8 mouse cellular contexts compared by ENCODE assay signal in genomic region chr11:77606835-77607537, GRCm38 (mm10). TPM values are rescaled to one million over a fixed set of nuclear protein-coding genes. Genes with fewer than 3 reads are reported as not detected.
A peak's percentile ranks its signal among the peaks of the same experiment; 100 is the strongest.
DNase-seq lines count a peak whose midpoint lies in the region; ATAC-seq and TF ChIP-seq lines count a peak whose summit lies in the region.

No protein-coding gene starts in this region.

- H3K4me3 ChIP-seq in embryonic facial prominence, embryonic 12.5 days = peak overlapping the region; percentile 99
- H3K4me3 ChIP-seq in liver, embryonic 14.5 days (ENCODE audit: insufficient read depth in 1 of 2, low read depth in 2 of 2, low read length in 2 of 2) = peak overlapping the region; percentile 65 to 71
- peak overlapping the region; percentile 100 for H3K4me3 ChIP-seq in stomach, embryonic 16.5 days (replicated peaks; ENCODE audit: low read length)

- H3K27ac ChIP-seq in embryonic facial prominence, embryonic 12.5 days = peak overlapping the region; percentile 97
- peak overlapping the region; percentile 51 for H3K27ac ChIP-seq in liver, embryonic 14.5 days
- peak overlapping the region; percentile 96 for H3K27ac ChIP-seq in stomach, embryonic 16.5 days (ENCODE audit: low read length)

- no peaks in the 10 kb centered on the region; the same call in 1 of the 2 replicates for H3K36me3 ChIP-seq in embryonic facial prominence, embryonic 12.5 days
- no peaks in the 10 kb centered on the region for H3K36me3 ChIP-seq in liver, embryonic 14.5 days (replicated peaks; ENCODE audit: control insufficient read depth, insufficient read depth, low read depth)
- no peaks in the 10 kb centered on the region for H3K36me3 ChIP-seq in stomach, embryonic 16.5 days (ENCODE audit: control insufficient read depth, insufficient read depth, low read length)

- TF ChIP-seq CTCF in liver, embryonic 14.5 days (IDR thresholded peaks at IDR 0.05; ENCODE audit: low read depth) = no peak

- H3K27me3 ChIP-seq in embryonic facial prominence, embryonic 12.5 days = no peaks in the 10 kb centered on the region
- H3K27me3 ChIP-seq in liver, embryonic 14.5 days (ENCODE audit: control insufficient read depth, insufficient read depth, low read length) = no peaks in the 10 kb centered on the region
- no peaks in the 10 kb centered on the region for H3K27me3 ChIP-seq in stomach, embryonic 16.5 days (ENCODE audit: control insufficient read depth, insufficient read depth, low read length)

- peaks cover 7% of the 10 kb centered on the region for H3K4me1 ChIP-seq in embryonic facial prominence, embryonic 12.5 days
- H3K4me1 ChIP-seq in liver, embryonic 14.5 days (replicated peaks; ENCODE audit: control insufficient read depth in 2 of 2, insufficient read depth in 2 of 2, low read length in 1 of 2) = peaks cover 5 to 12% of the 10 kb centered on the region in 2 experiments; a peak in 3 of 4 replicates
- H3K4me1 ChIP-seq in stomach, embryonic 16.5 days (ENCODE audit: control insufficient read depth, insufficient read depth, low read length) = peaks cover 11% of the 10 kb centered on the region

- peak; percentile 63 for DNase-seq in CD4-positive helper T cell, adult 2 months (ENCODE audit: low read depth, low spot score)
- peak; percentile 27 for DNase-seq in adrenal gland, postnatal 25 days
- peak; percentile 36 to 66 for DNase-seq in heart, adult 9 months (ENCODE audit: low spot score in 2 of 2)
- DNase-seq in kidney, adult 9 months = peak; percentile 60
- DNase-seq in liver, embryonic 14.5 days (ENCODE audit: low read depth in 3 of 3, low spot score in 3 of 3) = peak in 1 of 3 experiments; percentile 44
- peak; percentile 27 to 36 for DNase-seq in natural killer cell, adult 2 months (ENCODE audit: low spot score in 2 of 2)

- WGBS in embryonic facial prominence, embryonic 12.5 days = under 1% methylated on average over 38 of the region's 48 CpGs
- WGBS in liver, embryonic 14.5 days (ENCODE audit: insufficient replicate concordance) = under 1% methylated on average over 40 of the region's 48 CpGs
- 0% methylated on average over 42 of the region's 48 CpGs for WGBS in stomach, embryonic 16.5 days

- TF ChIP-seq EP300 in liver, embryonic 14.5 days (IDR thresholded peaks at IDR 0.05; ENCODE audit: low read depth) = no peak

- H3K4me2 ChIP-seq in embryonic facial prominence, embryonic 12.5 days (replicated peaks) = peak overlapping the region; percentile 91
- peak overlapping the region; percentile 91 for H3K4me2 ChIP-seq in liver, embryonic 14.5 days (ENCODE audit: low read depth)
- H3K4me2 ChIP-seq in stomach, embryonic 16.5 days (ENCODE audit: low read depth, low read length) = peak overlapping the region; percentile 74

- peak; percentile 57 for ATAC-seq in embryonic facial prominence, embryonic 12.5 days (ENCODE audit: insufficient number of reproducible peaks, insufficient read depth, low FRiP score, low TSS enrichment)
- ATAC-seq in liver, embryonic 14.5 days (ENCODE audit: insufficient read depth) = peak; percentile 2
- peak; percentile 37 for ATAC-seq in stomach, embryonic 16.5 days (ENCODE audit: insufficient read depth, low FRiP score)

- no peaks in the 10 kb centered on the region for H3K9me3 ChIP-seq in embryonic facial prominence, embryonic 12.5 days
- H3K9me3 ChIP-seq in liver, embryonic 14.5 days (ENCODE audit: control insufficient read depth, low read length) = no peaks in the 10 kb centered on the region
- no peaks in the 10 kb centered on the region for H3K9me3 ChIP-seq in stomach, embryonic 16.5 days (replicated peaks; ENCODE audit: control insufficient read depth, low read length)

- H3K9ac ChIP-seq in embryonic facial prominence, embryonic 12.5 days = peak overlapping the region; percentile 98
- peak overlapping the region; percentile 84 for H3K9ac ChIP-seq in liver, embryonic 14.5 days (replicated peaks)
- peak overlapping the region; percentile 100 for H3K9ac ChIP-seq in stomach, embryonic 16.5 days (ENCODE audit: low read length)

RNA-seq across cellular contexts. Expression of gene Taok1, which starts 0.6 kb away (rescaled TPM):
- 51.4 and 60.2 TPM in 2 replicates for total RNA-seq in adrenal gland, postnatal 25 days (2021)
- polyA plus RNA-seq in embryonic facial prominence, embryonic 12.5 days (2016; fragmentation: Nextera tagmentation; extraction: Ambion mirVana) = 14.9 and 15.1 TPM in 2 replicates
- 2.5 and 3.3 TPM in 2 replicates for polyA plus RNA-seq in liver, embryonic 14.5 days (2012; rRNA removed)
- polyA plus RNA-seq in liver, embryonic 14.5 days (2014; fragmentation: Nextera tagmentation; extraction: Ambion mirVana) = 4.0 and 5.1 TPM in 2 replicates
- polyA plus RNA-seq in stomach, embryonic 16.5 days (2015; fragmentation: Nextera tagmentation; extraction: Ambion mirVana) = 11.5 and 12.1 TPM in 2 replicates

Comparison
In these comparisons a context has a peak if more than half of its experiments do, and no peak if none do; other contexts are left out.
1. ATAC-seq: peak in every context shown above with its lines; median percentile 57 in embryonic facial prominence, embryonic 12.5 days; 37 in stomach, embryonic 16.5 days; 2 in liver, embryonic 14.5 days.